Mouse (Mus musculus): ENCODE measurements around the gene Ifi206. TPM values are rescaled to one million over a fixed set of nuclear protein-coding genes. Genes with fewer than 3 reads are reported as not detected.

Ifi206 gene
- polyA plus RNA-seq, 1 experiment from 2014 or later: not detected

- ATAC-seq: no peak
- H3K4me1 ChIP-seq (replicated peaks; ENCODE audit: control insufficient read depth, insufficient read depth, low read length): no peaks in the 10 kb centered on the region
- no peaks in the 10 kb centered on the region for H3K36me3 ChIP-seq (ENCODE audit: control insufficient read depth, insufficient read depth)
- no peak overlapping the region for H3K4me3 ChIP-seq (replicated peaks; ENCODE audit: low read length)
- H3K27ac ChIP-seq (ENCODE audit: low read length): no peak overlapping the region
- no peaks in the 10 kb centered on the region for H3K9me3 ChIP-seq (ENCODE audit: control insufficient read depth, low read length)
- no peak overlapping the region for H3K4me2 ChIP-seq (ENCODE audit: low read length)
- 95% methylated on average over 5 of the region's 5 CpGs for WGBS
- H3K27me3 ChIP-seq (replicated peaks; ENCODE audit: control insufficient read depth, insufficient read depth, low read length): no peaks in the 10 kb centered on the region
- no peak overlapping the region for H3K9ac ChIP-seq (replicated peaks; ENCODE audit: low read depth, low read length)
Measured at GRCm38 (mm10) chr1:173451665-173452064, 39.2 kb downstream of the Ifi206 start.

- ATAC-seq: no peak
- Histone ChIP-seq H3K9me3 (ENCODE audit: control insufficient read depth, low read length) (no peaks in the 10 kb centered on the region), H3K4me2 (ENCODE audit: low read length) (no peak overlapping the region), H3K9ac (replicated peaks; ENCODE audit: low read depth, low read length) (no peak overlapping the region), H3K27me3 (replicated peaks; ENCODE audit: control insufficient read depth, insufficient read depth, low read length) (no peaks in the 10 kb centered on the region), H3K27ac (ENCODE audit: low read length) (no peak overlapping the region), H3K4me3 (replicated peaks; ENCODE audit: low read length) (no peak overlapping the region), H3K4me1 (replicated peaks; ENCODE audit: control insufficient read depth, insufficient read depth, low read length) (no peaks in the 10 kb centered on the region), H3K36me3 (ENCODE audit: control insufficient read depth, insufficient read depth) (no peaks in the 10 kb centered on the region)
- WGBS: 87% methylated on average over 4 of the region's 4 CpGs
Measured at GRCm38 (mm10) chr1:173450621-173451020, 40.2 kb downstream of the Ifi206 start.

GRCm38 (mm10) chr1:173447067-173447466 lies 43.8 kb downstream of the Ifi206 start:
- Histone ChIP-seq H3K4me3 (replicated peaks; ENCODE audit: low read length) (no peak overlapping the region), H3K9me3 (ENCODE audit: control insufficient read depth, low read length) (no peaks in the 10 kb centered on the region), H3K36me3 (ENCODE audit: control insufficient read depth, insufficient read depth) (no peaks in the 10 kb centered on the region), H3K27me3 (replicated peaks; ENCODE audit: control insufficient read depth, insufficient read depth, low read length) (no peaks in the 10 kb centered on the region), H3K9ac (replicated peaks; ENCODE audit: low read depth, low read length) (no peak overlapping the region), H3K4me1 (replicated peaks; ENCODE audit: control insufficient read depth, insufficient read depth, low read length) (no peaks in the 10 kb centered on the region), H3K27ac (ENCODE audit: low read length) (no peak overlapping the region), H3K4me2 (ENCODE audit: low read length) (no peak overlapping the region)
- ATAC-seq: no peak
- 75% methylated on average over 4 of the region's 4 CpGs for WGBS

GRCm38 (mm10) chr1:173443061-173443460 lies 47.8 kb downstream of the Ifi206 start:
- Histone ChIP-seq H3K4me3 (replicated peaks; ENCODE audit: low read length) (no peak overlapping the region), H3K4me2 (ENCODE audit: low read length) (no peak overlapping the region), H3K27ac (ENCODE audit: low read length) (no peak overlapping the region), H3K36me3 (ENCODE audit: control insufficient read depth, insufficient read depth) (no peaks in the 10 kb centered on the region), H3K9ac (replicated peaks; ENCODE audit: low read depth, low read length) (no peak overlapping the region), H3K27me3 (replicated peaks; ENCODE audit: control insufficient read depth, insufficient read depth, low read length) (no peaks in the 10 kb centered on the region), H3K4me1 (replicated peaks; ENCODE audit: control insufficient read depth, insufficient read depth, low read length) (no peaks in the 10 kb centered on the region), H3K9me3 (ENCODE audit: control insufficient read depth, low read length) (no peaks in the 10 kb centered on the region)
- no peak for ATAC-seq
- 89% methylated on average over 1 of the region's 1 CpGs for WGBS

GRCm38 (mm10) chr1:173441210-173441609 lies 49.6 kb downstream of the Ifi206 start:
- H3K4me2 ChIP-seq (ENCODE audit: low read length): no peak overlapping the region
- no peaks in the 10 kb centered on the region for H3K4me1 ChIP-seq (replicated peaks; ENCODE audit: control insufficient read depth, insufficient read depth, low read length)
- ATAC-seq: no peak
- no peak overlapping the region for H3K4me3 ChIP-seq (replicated peaks; ENCODE audit: low read length)
- no peaks in the 10 kb centered on the region for H3K9me3 ChIP-seq (ENCODE audit: control insufficient read depth, low read length)
- 82% methylated on average over 4 of the region's 4 CpGs for WGBS
- no peaks in the 10 kb centered on the region for H3K36me3 ChIP-seq (ENCODE audit: control insufficient read depth, insufficient read depth)
- H3K9ac ChIP-seq (replicated peaks; ENCODE audit: low read depth, low read length): no peak overlapping the region
- H3K27me3 ChIP-seq (replicated peaks; ENCODE audit: control insufficient read depth, insufficient read depth, low read length): no peaks in the 10 kb centered on the region
- H3K27ac ChIP-seq (ENCODE audit: low read length): no peak overlapping the region

GRCm38 (mm10) chr1:173440681-173441080 lies 50.2 kb downstream of the Ifi206 start:
- Histone ChIP-seq H3K4me2 (ENCODE audit: low read length) (no peak overlapping the region), H3K36me3 (ENCODE audit: control insufficient read depth, insufficient read depth) (no peaks in the 10 kb centered on the region), H3K4me3 (replicated peaks; ENCODE audit: low read length) (no peak overlapping the region), H3K9ac (replicated peaks; ENCODE audit: low read depth, low read length) (no peak overlapping the region), H3K4me1 (replicated peaks; ENCODE audit: control insufficient read depth, insufficient read depth, low read length) (no peaks in the 10 kb centered on the region), H3K27me3 (replicated peaks; ENCODE audit: control insufficient read depth, insufficient read depth, low read length) (no peaks in the 10 kb centered on the region), H3K27ac (ENCODE audit: low read length) (no peak overlapping the region), H3K9me3 (ENCODE audit: control insufficient read depth, low read length) (no peaks in the 10 kb centered on the region)
- ATAC-seq: no peak
- 92% methylated on average over 1 of the region's 1 CpGs for WGBS

- Histone ChIP-seq H3K4me2 (ENCODE audit: low read length) (no peak overlapping the region), H3K36me3 (ENCODE audit: control insufficient read depth, insufficient read depth) (no peaks in the 10 kb centered on the region), H3K27me3 (replicated peaks; ENCODE audit: control insufficient read depth, insufficient read depth, low read length) (no peaks in the 10 kb centered on the region), H3K4me3 (replicated peaks; ENCODE audit: low read length) (no peak overlapping the region), H3K4me1 (replicated peaks; ENCODE audit: control insufficient read depth, insufficient read depth, low read length) (no peaks in the 10 kb centered on the region), H3K9me3 (ENCODE audit: control insufficient read depth, low read length) (no peaks in the 10 kb centered on the region), H3K27ac (ENCODE audit: low read length) (no peak overlapping the region), H3K9ac (replicated peaks; ENCODE audit: low read depth, low read length) (no peak overlapping the region)
- WGBS: 86% methylated on average over 6 of the region's 6 CpGs
- no peak for ATAC-seq
Measured at GRCm38 (mm10) chr1:173437161-173437953, 53.5 kb downstream of the Ifi206 start.

GRCm38 (mm10) chr1:173432411-173432810 lies 58.4 kb downstream of the Ifi206 start:
- WGBS: 93% methylated on average over 2 of the region's 2 CpGs
- H3K4me1 ChIP-seq (replicated peaks; ENCODE audit: control insufficient read depth, insufficient read depth, low read length): no peaks in the 10 kb centered on the region
- ATAC-seq: no peak

GRCm38 (mm10) chr1:173429995-173430699 lies 60.7 kb downstream of the Ifi206 start:
- Histone ChIP-seq H3K4me3 (replicated peaks; ENCODE audit: low read length) (no peak overlapping the region), H3K9ac (replicated peaks; ENCODE audit: low read depth, low read length) (no peak overlapping the region), H3K4me1 (replicated peaks; ENCODE audit: control insufficient read depth, insufficient read depth, low read length) (no peaks in the 10 kb centered on the region), H3K36me3 (ENCODE audit: control insufficient read depth, insufficient read depth) (no peaks in the 10 kb centered on the region), H3K9me3 (ENCODE audit: control insufficient read depth, low read length) (no peaks in the 10 kb centered on the region), H3K27ac (ENCODE audit: low read length) (no peak overlapping the region), H3K27me3 (replicated peaks; ENCODE audit: control insufficient read depth, insufficient read depth, low read length) (no peaks in the 10 kb centered on the region), H3K4me2 (ENCODE audit: low read length) (no peak overlapping the region)
- 87% methylated on average over 5 of the region's 5 CpGs for WGBS
- no peak for ATAC-seq

More at GRCm38 (mm10) chr1:173432411-173432810, 58.4 kb downstream of the Ifi206 start:
- Histone ChIP-seq H3K27me3 (replicated peaks; ENCODE audit: control insufficient read depth, insufficient read depth, low read length) (no peaks in the 10 kb centered on the region), H3K9me3 (ENCODE audit: control insufficient read depth, low read length) (no peaks in the 10 kb centered on the region), H3K27ac (ENCODE audit: low read length) (no peak overlapping the region), H3K9ac (replicated peaks; ENCODE audit: low read depth, low read length) (no peak overlapping the region), H3K36me3 (ENCODE audit: control insufficient read depth, insufficient read depth) (no peaks in the 10 kb centered on the region), H3K4me2 (ENCODE audit: low read length) (no peak overlapping the region), H3K4me3 (replicated peaks; ENCODE audit: low read length) (no peak overlapping the region)
